Mouse (Mus musculus): ENCODE measurements around the gene Helz.
"Not testable (repeated sequence)": the region's sequence is repeated elsewhere in the genome, so short reads cannot be mapped to it uniquely, and the experiment has no call there.

The Helz gene

GRCm38 (mm10) chr11:107547351-107548203 lies at the start of gene Helz:
Helz (plus strand) TSS chr11:107547930.
- peak; percentile 91 for DNase-seq (ENCODE audit: low read depth, low spot score)

GRCm38 (mm10) chr11:107502801-107503200 lies 44.9 kb upstream of the Helz start:
- DNase-seq (ENCODE audit: low read depth, low spot score), result no peak

- not testable (repeated sequence) for DNase-seq (ENCODE audit: low read depth, low spot score)
Measured at GRCm38 (mm10) chr11:107504364-107504763, 43.4 kb upstream of the Helz start.

- peak; percentile 88 for DNase-seq (ENCODE audit: low read depth, low spot score)
Measured at GRCm38 (mm10) chr11:107506260-107506659, 41.5 kb upstream of the Helz start.

- peak; percentile 89 for DNase-seq (ENCODE audit: low read depth, low spot score)
Measured at GRCm38 (mm10) chr11:107509631-107510338, 37.9 kb upstream of the Helz start.

- DNase-seq (ENCODE audit: low read depth, low spot score), result peak; percentile 100
Measured at GRCm38 (mm10) chr11:107510362-107511269, 37.1 kb upstream of the Helz start.

GRCm38 (mm10) chr11:107511954-107512353 lies 35.8 kb upstream of the Helz start:
- DNase-seq (ENCODE audit: low read depth, low spot score), result peak; percentile 88

- DNase-seq (ENCODE audit: low read depth, low spot score), result peak; percentile 34
Measured at GRCm38 (mm10) chr11:107513047-107513446, 34.7 kb upstream of the Helz start.

GRCm38 (mm10) chr11:107516387-107516786 lies 31.3 kb upstream of the Helz start:
- peak; percentile 70 for DNase-seq (ENCODE audit: low read depth, low spot score)

- DNase-seq (ENCODE audit: low read depth, low spot score), result no peak
Measured at GRCm38 (mm10) chr11:107518645-107519429, 28.9 kb upstream of the Helz start.

GRCm38 (mm10) chr11:107521153-107521552 lies 26.6 kb upstream of the Helz start:
- DNase-seq (ENCODE audit: low read depth, low spot score), result no peak

GRCm38 (mm10) chr11:107524966-107525365 lies 22.8 kb upstream of the Helz start:
- no peak for DNase-seq (ENCODE audit: low read depth, low spot score)

GRCm38 (mm10) chr11:107527632-107528031 lies 20.1 kb upstream of the Helz start:
- peak; percentile 42 for DNase-seq (ENCODE audit: low read depth, low spot score)

GRCm38 (mm10) chr11:107529320-107529719 lies 18.4 kb upstream of the Helz start:
- DNase-seq (ENCODE audit: low read depth, low spot score), result peak; percentile 49

GRCm38 (mm10) chr11:107531445-107531844 lies 16.3 kb upstream of the Helz start:
- DNase-seq (ENCODE audit: low read depth, low spot score), result peak; percentile 68

GRCm38 (mm10) chr11:107532271-107532670 lies 15.5 kb upstream of the Helz start:
- peak; percentile 78 for DNase-seq (ENCODE audit: low read depth, low spot score)

GRCm38 (mm10) chr11:107538994-107539393 lies 8.7 kb upstream of the Helz start:
- peak; percentile 89 for DNase-seq (ENCODE audit: low read depth, low spot score)

GRCm38 (mm10) chr11:107540339-107540738 lies 7.4 kb upstream of the Helz start:
- no peak for DNase-seq (ENCODE audit: low read depth, low spot score)

GRCm38 (mm10) chr11:107545747-107546476 lies 1.8 kb upstream of the Helz start:
- peak; percentile 69 for DNase-seq (ENCODE audit: low read depth, low spot score)

- peak; percentile 92 for DNase-seq (ENCODE audit: low read depth, low spot score)
Measured at GRCm38 (mm10) chr11:107546667-107547301, 946 bp upstream of the Helz start.
